Mouse (Mus musculus) urinary bladder, postnatal 14 days (tissue): Measurements from ENCODE around the gene Fhl5.
"Not testable (repeated sequence)": the region's sequence is repeated elsewhere in the genome, so short reads cannot be mapped to it uniquely, and the experiment has no call there.

Experiments used
- DNase-seq: peaks from one replicate; pipeline ENCODE4 v3.0.0; 2021; ENCODE audit warnings: low spot score

The Fhl5 gene

GRCm38 (mm10) chr4:25242776-25243175, at the start of gene Fhl5:
Gene Fhl5, minus strand, starts transcription at chr4:25242876.
- DNase-seq, result no peak

- not testable (repeated sequence) for DNase-seq
Observed at GRCm38 (mm10) chr4:25285002-25285401, 42.3 kb upstream of the Fhl5 start.

GRCm38 (mm10) chr4:25281671-25282038, 39.0 kb upstream of the Fhl5 start, which contains the start of gene Ufl1:
Gene Ufl1, minus strand, starts transcription at chr4:25281821.
- DNase-seq, result peak; percentile 98

- DNase-seq, result no peak
Observed at GRCm38 (mm10) chr4:25280938-25281670, 38.4 kb upstream of the Fhl5 start.

GRCm38 (mm10) chr4:25272861-25273627, 30.4 kb upstream of the Fhl5 start:
- no peak for DNase-seq

- no peak for DNase-seq
Observed at GRCm38 (mm10) chr4:25271926-25272325, 29.2 kb upstream of the Fhl5 start.

GRCm38 (mm10) chr4:25267144-25267543, 24.5 kb upstream of the Fhl5 start:
- DNase-seq, result no peak

GRCm38 (mm10) chr4:25257822-25258398, 15.2 kb upstream of the Fhl5 start:
- no peak for DNase-seq

- not testable (repeated sequence) for DNase-seq
Observed at GRCm38 (mm10) chr4:25235663-25236062, 7.0 kb downstream of the Fhl5 start.

GRCm38 (mm10) chr4:25233767-25234166, 8.9 kb downstream of the Fhl5 start:
- not testable (repeated sequence) for DNase-seq

GRCm38 (mm10) chr4:25232546-25232945, 10.1 kb downstream of the Fhl5 start:
- DNase-seq, result no peak

- no peak for DNase-seq
Observed at GRCm38 (mm10) chr4:25227527-25227926, 15.1 kb downstream of the Fhl5 start.

- no peak for DNase-seq
Observed at GRCm38 (mm10) chr4:25221927-25222326, 20.7 kb downstream of the Fhl5 start.

- DNase-seq, result no peak
Observed at GRCm38 (mm10) chr4:25213451-25213850, 29.2 kb downstream of the Fhl5 start.

GRCm38 (mm10) chr4:25206166-25206565, 36.5 kb downstream of the Fhl5 start:
- no peak for DNase-seq

- DNase-seq, result no peak
Observed at GRCm38 (mm10) chr4:25197310-25197709, 45.4 kb downstream of the Fhl5 start.

GRCm38 (mm10) chr4:25179617-25180208, 63.0 kb downstream of the Fhl5 start:
- no peak for DNase-seq
